Mouse (Mus musculus) heart, postnatal 0 days (tissue): ENCODE measurements around the gene Bsg. TPM values are rescaled to one million over a fixed set of nuclear protein-coding genes. Genes with fewer than 3 reads are reported as not detected.

Experiments
- ATAC-seq: fragments of 200-750 bp; cut with Nextera tagmentation; 2 replicates; pipeline ENCODE4 v1.8.0; 2017; ENCODE audit warnings: low read depth, moderate number of reproducible peaks, moderate library complexity; ENCODE audit not compliant: insufficient read depth
- DNase-seq: peaks from one replicate; pipeline ENCODE4 v3.0.0-alpha.2; 2016; ENCODE audit warnings: low spot score
- H3K27ac ChIP-seq: fragments of 300-500 bp; sonication (generic); 2 replicates; pipeline ENCODE4 v1.5.1; 2014; ENCODE audit warnings: low read depth, mild to moderate bottlenecking
- H3K27me3 ChIP-seq: fragments of 300-500 bp; sonication (generic); 2 replicates; pipeline ENCODE4 v1.6.1; 2014; ENCODE audit warnings: low read length, mixed read lengths; ENCODE audit not compliant: control insufficient read depth, insufficient read depth
- H3K36me3 ChIP-seq: fragments of 300-500 bp; sonication (generic); replicated peaks from 2 replicates; pipeline ENCODE4 v1.6.1; 2014; ENCODE audit warnings: low read length, mixed read lengths; ENCODE audit not compliant: control insufficient read depth, insufficient read depth
- H3K4me1 ChIP-seq: fragments of 300-500 bp; sonication (generic); 2 replicates; pipeline ENCODE4 v1.6.1; 2014; ENCODE audit warnings: antibody characterized with exemption; ENCODE audit not compliant: control insufficient read depth, insufficient read depth
- H3K4me2 ChIP-seq: fragments of 300-500 bp; sonication (generic); 2 replicates; pipeline ENCODE4 v1.6.1; 2014; ENCODE audit warnings: low read depth, mild to moderate bottlenecking, low read length, moderate library complexity
- H3K4me3 ChIP-seq: fragments of 300-500 bp; sonication (generic); 2 replicates; pipeline ENCODE4 v1.5.1; 2014; ENCODE audit warnings: low read depth, low read length
- H3K9ac ChIP-seq: fragments of 300-500 bp; sonication (generic); replicated peaks from 2 replicates; pipeline ENCODE4 v1.6.1; 2014; ENCODE audit warnings: low read depth, low read length, mixed read lengths
- H3K9me3 ChIP-seq: fragments of 300-500 bp; sonication (generic); replicated peaks from 2 replicates; pipeline ENCODE4 v1.6.1; 2016; ENCODE audit warnings: low read length; ENCODE audit not compliant: control insufficient read depth
- CTCF ChIP-seq: IDR thresholded peaks from 2 replicates; pipeline ENCODE4 v1.5.1; 2016; ENCODE audit warnings: antibody characterized with exemption, control low read depth, low read depth
- EP300 ChIP-seq: IDR thresholded peaks from 2 replicates; pipeline ENCODE4 v1.6.1; 2016; ENCODE audit warnings: antibody characterized with exemption, low read depth
- WGBS: fragments of 180-500 bp; shearing (Covaris S2); extraction: QIAGEN DNeasy Blood & Tissue Kit; methylation state at CpG from one replicate; pipeline ENCODE4 v1.1.7; 2014; 5-methylcytosine and 5-hydroxymethylcytosine counted together
- polyA plus RNA-seq: library from polyadenylated mRNA; unstranded; fragments of >200 nt; fragmentation: Nextera tagmentation; extraction: Ambion mirVana; gene quantifications from 2 replicates; pipeline ENCODE4 v1.2.1, GENCODE M21; 2015
- total RNA-seq: library from RNA; depleted of rRNA; stranded (reverse); fragments of >200 nt; gene quantifications from 2 replicates; pipeline ENCODE4 v1.2.3, GENCODE M21; 2014; ENCODE audit warnings: low replicate concordance

Bsg gene
- total and polyA plus RNA-seq, 2 experiments from 2014 or later: 1,260 to 1,606 TPM

GRCm38 (mm10) chr10:79664131-79664665, 40.1 kb upstream of the Bsg start, which contains the start of gene Madcam1:
TSS of gene Madcam1 (plus strand) at chr10:79664559.
- Histone ChIP-seq H3K27ac (no peak within 1 kb of the TSS), H3K4me3 (no peak within 1 kb of the TSS), H3K27me3 (no peaks in the 10 kb centered on the region), H3K36me3 (no peaks in the 10 kb centered on the region), H3K4me2 (no peak within 1 kb of the TSS), H3K4me1 (no peaks in the 10 kb centered on the region), H3K9me3 (no peaks in the 10 kb centered on the region), H3K9ac (no peak within 1 kb of the TSS)
- 14% methylated on average over 13 of the region's 13 CpGs for WGBS
- ATAC-seq: peak; percentile 30; the same call in 1 of the 2 replicates
- TF ChIP-seq EP300: no peak
- peak; percentile 84 for TF ChIP-seq CTCF
- DNase-seq: peak; percentile 50

- Histone ChIP-seq H3K4me2 (no peak overlapping the region), H3K4me3 (no peak overlapping the region), H3K9me3 (no peaks in the 10 kb centered on the region), H3K27ac (no peak overlapping the region), H3K9ac (no peak overlapping the region), H3K36me3 (no peaks in the 10 kb centered on the region), H3K27me3 (no peaks in the 10 kb centered on the region), H3K4me1 (0 out of 2 replicates have a peak, but pooled peaks cover 2% of the 10 kb centered on the region)
- no peak for TF ChIP-seq CTCF
- no peak for TF ChIP-seq EP300
- no peak for ATAC-seq
- DNase-seq: no peak
- WGBS: 84% methylated on average over 8 of the region's 8 CpGs
Observed at GRCm38 (mm10) chr10:79665051-79665450, 39.2 kb upstream of the Bsg start.

GRCm38 (mm10) chr10:79666493-79666892, 37.8 kb upstream of the Bsg start:
- Histone ChIP-seq H3K4me2 (no peak overlapping the region), H3K27ac (no peak overlapping the region), H3K9ac (no peak overlapping the region), H3K4me1 (0 out of 2 replicates have a peak, but pooled peaks cover 9% of the 10 kb centered on the region), H3K9me3 (no peaks in the 10 kb centered on the region), H3K36me3 (no peaks in the 10 kb centered on the region), H3K4me3 (no peak overlapping the region), H3K27me3 (no peaks in the 10 kb centered on the region)
- ATAC-seq (no peak), DNase-seq (no peak)
- 69% methylated on average over 9 of the region's 9 CpGs for WGBS
- TF ChIP-seq EP300: no peak
- TF ChIP-seq CTCF: no peak

GRCm38 (mm10) chr10:79668076-79668475, 36.2 kb upstream of the Bsg start:
- Histone ChIP-seq H3K27me3 (no peaks in the 10 kb centered on the region), H3K9ac (no peak overlapping the region), H3K27ac (no peak overlapping the region), H3K36me3 (no peaks in the 10 kb centered on the region), H3K9me3 (no peaks in the 10 kb centered on the region), H3K4me3 (no peak overlapping the region), H3K4me2 (no peak overlapping the region), H3K4me1 (0 out of 2 replicates have a peak, but pooled peaks cover 9% of the 10 kb centered on the region)
- WGBS: 86% methylated on average over 5 of the region's 5 CpGs
- no peak for TF ChIP-seq EP300
- no peak for TF ChIP-seq CTCF
- DNase-seq: no peak
- no peak for ATAC-seq

- Histone ChIP-seq H3K9ac (peak within 1 kb of the TSS; percentile 64), H3K27me3 (no peaks in the 10 kb centered on the region), H3K9me3 (no peaks in the 10 kb centered on the region), H3K4me2 (peak within 1 kb of the TSS; percentile 79), H3K4me1 (0 out of 2 replicates have a peak, but pooled peaks cover 9% of the 10 kb centered on the region), H3K4me3 (peak within 1 kb of the TSS; percentile 94), H3K27ac (peak within 1 kb of the TSS; percentile 89), H3K36me3 (no peaks in the 10 kb centered on the region)
- peak; percentile 93 for DNase-seq
- WGBS: under 1% methylated on average over 45 of the region's 45 CpGs
- TF ChIP-seq EP300 (peak; percentile 68; the same call in 1 of the 2 replicates), CTCF (peak; percentile 82)
- ATAC-seq: peak; percentile 81
Observed at GRCm38 (mm10) chr10:79668771-79669575, 35.3 kb upstream of the Bsg start, which contains the start of gene Tpgs1. TSS of gene Tpgs1 (plus strand) at chr10:79669369.
